Mouse (Mus musculus) adrenal gland (tissue): ENCODE results near the gene Olfr1178.

Experiments
- intact Hi-C: fragments of 180-260 bp; cut with DNase I; formaldehyde crosslinking; loops from one replicate; pipeline ENCODE4 v1.15.1; 2025
- long read RNA-seq, 2 experiments: library from polyadenylated mRNA; unstranded; transcript quantifications; one replicate each; pipeline ENCODE4 v2.0.0; 2020; ENCODE audit warnings: borderline replicate concordance in 1 of 2; ENCODE audit not compliant: insufficient replicate concordance in 1 of 2

Olfr1178 gene
- long read RNA-seq, experiment 1, result 0 reads
- long read RNA-seq, experiment 2, result 0 reads

- intact Hi-C loops, result no loop called here
Observed at GRCm38 (mm10) chr2:88386762-88387161, at the start of gene Olfr1178. TSS of gene Olfr1178 (plus strand) at chr2:88387062.

GRCm38 (mm10) chr2:88346392-88346791, 40.5 kb upstream of the Olfr1178 start, which contains the start of gene Olfr1177-ps:
TSS of gene Olfr1177-ps (minus strand) at chr2:88346492.
- intact Hi-C loops, result no loop called here

GRCm38 (mm10) chr2:88356304-88356703, 30.6 kb upstream of the Olfr1178 start:
- intact Hi-C loops, result no loop called here

GRCm38 (mm10) chr2:88406353-88406752, 19.5 kb downstream of the Olfr1178 start, which contains the start of gene Olfr1179:
TSS of gene Olfr1179 (minus strand) at chr2:88406453.
- intact Hi-C loops, result no loop called here

- intact Hi-C loops, result no loop called here
Observed at GRCm38 (mm10) chr2:88419051-88419450, 32.2 kb downstream of the Olfr1178 start, which contains the start of gene Olfr1180. TSS of gene Olfr1180 (minus strand) at chr2:88419151.

GRCm38 (mm10) chr2:88426071-88426470, 39.2 kb downstream of the Olfr1178 start, which contains the start of gene Olfr1181:
TSS of gene Olfr1181 (minus strand) at chr2:88426171.
- intact Hi-C loops, result no loop called here

GRCm38 (mm10) chr2:88449031-88449430, 62.2 kb downstream of the Olfr1178 start, which contains the start of gene Gm13757:
TSS of gene Gm13757 (minus strand) at chr2:88449131.
- intact Hi-C loops, result no loop called here
